Mouse (Mus musculus): Measurements from ENCODE around the gene Ctnna3. TPM values are rescaled to one million over a fixed set of nuclear protein-coding genes. Genes with fewer than 3 reads are reported as not detected.
"Not testable (repeated sequence)": the region's sequence is repeated elsewhere in the genome, so short reads cannot be mapped to it uniquely, and the experiment has no call there.

Ctnna3 gene
- total RNA-seq, 2 experiments from 2014 or later, result 4.0 to 4.4 TPM

GRCm38 (mm10) chr10:63423591-63424474, 6.1 kb upstream of the Ctnna3 start:
- DNase-seq (ENCODE audit: low spot score in 2 of 2), result no peak

- DNase-seq (ENCODE audit: low spot score in 2 of 2), result no peak
Measured at GRCm38 (mm10) chr10:63424475-63424814, 5.5 kb upstream of the Ctnna3 start.

- DNase-seq (ENCODE audit: low spot score in 2 of 2), result no peak
Measured at GRCm38 (mm10) chr10:63427146-63427545, 2.8 kb upstream of the Ctnna3 start.

- DNase-seq (ENCODE audit: low spot score in 2 of 2), result no peak
Measured at GRCm38 (mm10) chr10:63428243-63429022, 1.5 kb upstream of the Ctnna3 start.

GRCm38 (mm10) chr10:63429023-63429340, 916 bp upstream of the Ctnna3 start:
- DNase-seq (ENCODE audit: low spot score in 2 of 2), result no peak

GRCm38 (mm10) chr10:63429380-63429779, 518 bp upstream of the Ctnna3 start:
- peak; percentile 100 for DNase-seq (ENCODE audit: low spot score in 2 of 2)

GRCm38 (mm10) chr10:63431221-63431736, 1.4 kb downstream of the Ctnna3 start:
- DNase-seq (ENCODE audit: low spot score in 2 of 2), result no peak

GRCm38 (mm10) chr10:63432099-63432498, 2.2 kb downstream of the Ctnna3 start:
- no peak for DNase-seq (ENCODE audit: low spot score in 2 of 2)

- DNase-seq (ENCODE audit: low spot score in 2 of 2), result no peak
Measured at GRCm38 (mm10) chr10:63432887-63433286, 3.0 kb downstream of the Ctnna3 start.

GRCm38 (mm10) chr10:63438736-63439262, 8.9 kb downstream of the Ctnna3 start:
- DNase-seq (ENCODE audit: low spot score in 2 of 2), result no peak

GRCm38 (mm10) chr10:63439694-63440228, 9.9 kb downstream of the Ctnna3 start:
- no peak for DNase-seq (ENCODE audit: low spot score in 2 of 2)

- not testable (repeated sequence) for DNase-seq (ENCODE audit: low spot score in 2 of 2)
Measured at GRCm38 (mm10) chr10:63444602-63445387, 14.9 kb downstream of the Ctnna3 start.

GRCm38 (mm10) chr10:63453926-63454325, 24.0 kb downstream of the Ctnna3 start:
- DNase-seq (ENCODE audit: low spot score in 2 of 2), result no peak

- no peak for DNase-seq (ENCODE audit: low spot score in 2 of 2)
Measured at GRCm38 (mm10) chr10:63455110-63455878, 25.4 kb downstream of the Ctnna3 start.

GRCm38 (mm10) chr10:63457292-63458128, 27.6 kb downstream of the Ctnna3 start:
- no peak for DNase-seq (ENCODE audit: low spot score in 2 of 2)

GRCm38 (mm10) chr10:63460935-63461334, 31.0 kb downstream of the Ctnna3 start:
- DNase-seq (ENCODE audit: low spot score in 2 of 2), result no peak

- no peak for DNase-seq (ENCODE audit: low spot score in 2 of 2)
Measured at GRCm38 (mm10) chr10:63472473-63472872, 42.6 kb downstream of the Ctnna3 start.

GRCm38 (mm10) chr10:63476167-63476647, 46.3 kb downstream of the Ctnna3 start:
- no peak for DNase-seq (ENCODE audit: low spot score in 2 of 2)

GRCm38 (mm10) chr10:63478946-63479345, 49.0 kb downstream of the Ctnna3 start:
- DNase-seq (ENCODE audit: low spot score in 2 of 2), result no peak
